Mouse (Mus musculus) ES-E14 (cell line): ENCODE measurements at regions not wholly inside any gene's neighbourhood (a gene's known extent, or its start where the extent isn't known, plus 50 kb on each side); places are given as distances from the start of the nearest gene placed in this dataset.

Experiments
- DNase-seq: peaks from one replicate; pipeline ENCODE4 v3.0.0-alpha.2; 2013; ENCODE audit warnings: low read depth, low spot score
- H3K27ac ChIP-seq: 2 replicates; pipeline ENCODE4 v1.5.1; 2012; ENCODE audit warnings: low read depth, mild to moderate bottlenecking, low read length, moderate library complexity, mixed read lengths; ENCODE audit not compliant: poor library complexity, insufficient read depth, severe bottlenecking
- H3K36me3 ChIP-seq: 2 replicates; pipeline ENCODE4 v1.6.1; 2012; ENCODE audit warnings: mild to moderate bottlenecking, low read length, moderate library complexity, mixed read lengths; ENCODE audit not compliant: control insufficient read depth, poor library complexity, insufficient read depth, severe bottlenecking
- H3K4me1 ChIP-seq, 2 experiments: fragments of 150-350 bp in 1 of 2; sonication (generic) in 1 of 2; 2 replicates each; pipeline ENCODE4 v1.6.1; 2012; ENCODE audit warnings: low read length in 2 of 2, mild to moderate bottlenecking in 1 of 2, mixed read lengths in 1 of 2; ENCODE audit not compliant: control insufficient read depth in 2 of 2, insufficient read depth in 2 of 2, poor library complexity in 1 of 2
- H3K4me3 ChIP-seq, 2 experiments: fragments of 150-350 bp in 1 of 2; sonication (generic) in 1 of 2; 2 replicates each; pipeline ENCODE4 v1.5.1; 2012; ENCODE audit warnings: low read length in 2 of 2, low read depth in 1 of 2, mild to moderate bottlenecking in 1 of 2, mixed read lengths in 1 of 2; ENCODE audit not compliant: insufficient read depth in 1 of 2, poor library complexity in 1 of 2, severe bottlenecking in 1 of 2
- H3K9ac ChIP-seq: 2 replicates; pipeline ENCODE4 v1.6.1; 2012; ENCODE audit warnings: low read depth, mild to moderate bottlenecking, low read length, mixed read lengths; ENCODE audit not compliant: poor library complexity, insufficient read depth, severe bottlenecking
- H3K9me3 ChIP-seq: fragments of 150-350 bp; sonication (generic); 2 replicates; pipeline ENCODE4 v1.6.1; 2012; ENCODE audit warnings: low read depth, mild to moderate bottlenecking, low read length; ENCODE audit not compliant: control insufficient read depth, insufficient read depth
- CHD2 ChIP-seq: IDR thresholded peaks from 2 replicates; pipeline ENCODE4 v1.6.1; 2014; ENCODE audit warnings: mild to moderate bottlenecking, low read depth, low read length, inconsistent platforms
- HCFC1 ChIP-seq: IDR thresholded peaks from 2 replicates; pipeline ENCODE4 v1.6.1; 2012; ENCODE audit warnings: low read length, inconsistent platforms, borderline replicate concordance; ENCODE audit not compliant: insufficient read depth
- MAFK ChIP-seq: IDR thresholded peaks from 2 replicates; pipeline ENCODE4 v1.6.1; 2014; ENCODE audit warnings: mild to moderate bottlenecking, low read depth, low read length, inconsistent platforms; ENCODE audit not compliant: insufficient read depth
- ZC3H11A ChIP-seq: IDR thresholded peaks from 2 replicates; pipeline ENCODE4 v1.6.1; 2012; ENCODE audit warnings: low read depth, mild to moderate bottlenecking, inconsistent platforms, low read length, borderline replicate concordance
- ZNF384 ChIP-seq: IDR thresholded peaks from 2 replicates; pipeline ENCODE4 v1.6.1; 2012; ENCODE audit warnings: low read depth, low read length, inconsistent platforms
- in situ Hi-C, 2 experiments: fragments of 600-800 bp; cut with MboI; formaldehyde crosslinking; loops; one replicate each; pipeline ENCODE4 v1.15.1; 2025; ENCODE audit warnings: low sequenced_read_pairs in 2 of 2, inconsistent platforms in 1 of 2; ENCODE audit not compliant: unreplicated experiment in 2 of 2

DNA sequence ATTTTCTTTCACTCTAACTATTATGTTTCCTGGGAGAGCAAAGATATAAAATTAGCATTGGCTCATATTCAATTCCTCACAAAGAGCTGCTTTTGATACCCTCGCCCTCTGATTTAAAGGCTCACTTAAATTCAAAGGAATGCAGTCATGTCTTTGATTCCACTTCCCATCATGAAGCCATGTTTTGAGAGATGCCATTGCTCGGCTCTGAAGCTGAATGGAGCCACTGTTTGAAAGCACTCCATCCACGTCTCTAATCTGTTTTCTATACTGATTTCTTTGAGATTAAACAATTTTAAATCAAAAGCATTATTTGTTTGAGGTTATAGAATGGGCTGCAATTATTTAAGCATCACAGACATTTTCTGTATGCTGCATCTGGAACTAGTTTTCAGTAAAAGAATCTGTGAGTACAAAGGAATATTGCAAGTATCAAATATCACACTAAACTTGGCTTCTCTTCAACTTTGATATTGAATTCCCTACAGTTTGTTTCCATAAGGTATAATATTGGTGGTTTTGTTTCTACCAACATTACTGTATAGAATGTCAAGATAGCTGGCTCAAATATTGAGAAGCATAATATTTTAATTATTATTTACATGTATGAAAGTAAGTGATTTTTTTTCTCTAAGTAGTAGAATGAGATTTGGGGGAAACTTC lies 126.4 kb downstream of the Rpl10l start:
- no peak overlapping the region for H3K4me3 ChIP-seq
- H3K9me3 ChIP-seq = no peaks in the 10 kb centered on the region
- DNase-seq = no peak
- H3K9ac ChIP-seq = no peak overlapping the region
- H3K27ac ChIP-seq = no peak overlapping the region
- in situ Hi-C loops = no loop called here
- no peaks in the 10 kb centered on the region for H3K4me1 ChIP-seq
- no peaks in the 10 kb centered on the region for H3K36me3 ChIP-seq
- TF ChIP-seq ZNF384 (no peak), CHD2 (no peak), ZC3H11A (no peak), MAFK (no peak), HCFC1 (no peak)

DNA sequence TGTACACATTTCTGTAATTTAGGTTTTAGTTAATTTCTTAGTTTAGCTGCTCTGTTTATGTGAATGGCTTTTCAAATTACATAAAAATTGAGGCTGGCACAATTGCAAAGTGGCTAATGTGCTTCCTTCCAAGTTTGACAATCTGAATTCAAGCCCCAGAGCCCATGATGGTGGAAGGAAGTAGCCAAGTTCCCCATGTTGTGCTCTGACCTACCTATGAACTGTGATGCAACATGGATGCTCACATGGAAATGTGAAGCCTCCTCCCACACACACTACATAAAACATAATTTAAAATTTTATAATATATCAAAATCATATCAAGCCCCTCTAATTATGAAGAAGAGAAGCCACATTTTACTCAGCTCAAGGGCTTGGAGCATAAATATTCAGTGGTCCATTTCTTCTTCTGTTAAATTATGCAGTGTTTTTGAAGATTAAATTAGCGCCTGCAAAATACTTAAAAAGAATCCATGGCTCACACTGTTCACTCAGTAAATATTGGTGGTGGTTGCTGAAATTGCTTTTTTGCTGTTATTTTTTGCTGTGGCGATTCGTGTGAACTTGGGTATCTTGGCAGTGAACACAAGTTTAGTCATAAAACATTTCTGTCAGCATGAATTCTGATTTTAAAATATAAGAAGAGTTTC lies 127.1 kb downstream of the Rpl10l start:
- no peaks in the 10 kb centered on the region for H3K9me3 ChIP-seq
- H3K9ac ChIP-seq = no peak overlapping the region
- H3K4me3 ChIP-seq = no peak overlapping the region
- DNase-seq = no peak
- H3K27ac ChIP-seq = no peak overlapping the region
- no peaks in the 10 kb centered on the region for H3K36me3 ChIP-seq
- in situ Hi-C loops = no loop called here
- H3K4me1 ChIP-seq = no peaks in the 10 kb centered on the region
- TF ChIP-seq HCFC1 (no peak), CHD2 (no peak), ZNF384 (no peak), MAFK (no peak), ZC3H11A (no peak)

DNA sequence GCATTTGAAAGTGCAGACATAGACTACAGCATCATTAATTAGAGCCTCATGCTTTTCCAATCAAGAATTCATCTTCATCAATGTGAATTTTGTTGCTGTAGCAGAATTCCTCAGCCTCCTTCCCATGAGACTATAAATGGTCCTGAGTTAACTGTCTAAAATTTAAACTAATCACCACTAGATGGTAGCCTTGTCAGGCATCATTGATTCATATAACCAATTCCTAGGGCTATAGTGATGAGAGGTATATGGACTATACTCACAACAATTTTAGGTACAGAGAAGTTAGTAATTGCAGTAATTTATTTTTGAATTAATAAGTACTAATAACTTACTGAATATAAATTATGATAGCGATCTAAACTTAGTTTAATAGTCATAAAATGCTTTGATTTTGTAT lies 153.3 kb downstream of the Rpl10l start:
- H3K4me3 ChIP-seq = no peak overlapping the region
- in situ Hi-C loops = no loop called here

DNA sequence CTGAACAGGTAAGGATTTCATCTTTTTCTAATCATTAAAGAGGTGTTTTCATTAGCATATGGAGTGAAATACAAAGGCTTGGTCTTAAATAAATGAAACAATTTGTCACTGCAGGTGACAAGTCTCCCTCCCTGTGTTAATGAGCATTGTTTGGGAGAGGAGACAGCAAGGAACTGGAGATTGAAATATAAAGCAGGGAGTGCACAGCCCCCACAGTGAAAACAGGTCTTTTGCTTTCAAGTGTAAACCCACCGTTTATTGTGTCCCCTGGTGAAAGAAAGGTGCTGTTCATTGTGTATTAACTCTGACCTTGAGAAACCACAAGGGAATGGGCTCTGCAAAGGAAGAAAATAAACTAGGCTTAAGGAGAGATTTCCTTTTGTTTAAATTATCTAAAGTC lies 164.6 kb downstream of the Rpl10l start:
- Histone ChIP-seq H3K4me1 (0 out of 4 replicates have a peak, but pooled peaks cover 0 to 1% of the 10 kb centered on the region in 2 experiments), H3K4me3 (no peak overlapping the region), H3K9me3 (no peaks in the 10 kb centered on the region), H3K27ac (no peak overlapping the region), H3K36me3 (no peaks in the 10 kb centered on the region), H3K9ac (no peak overlapping the region)
- in situ Hi-C loops = no loop called here
- DNase-seq = no peak
- no peak for TF ChIP-seq CHD2
- no peak for TF ChIP-seq ZC3H11A
- TF ChIP-seq HCFC1 = no peak
- no peak for TF ChIP-seq MAFK

More for the DNA sequence above, 153.3 kb downstream of the Rpl10l start:
- H3K9me3 ChIP-seq = no peaks in the 10 kb centered on the region
- no peak overlapping the region for H3K27ac ChIP-seq
- H3K4me1 ChIP-seq = no peaks in the 10 kb centered on the region
- DNase-seq = no peak
- H3K36me3 ChIP-seq = no peaks in the 10 kb centered on the region
- H3K9ac ChIP-seq = no peak overlapping the region
- TF ChIP-seq HCFC1 (no peak), ZNF384 (no peak), CHD2 (no peak), ZC3H11A (0 out of 2 replicates have a peak, but pooled peaks have one; percentile 9), MAFK (no peak)
